Mouse (Mus musculus): Measurements from ENCODE around the gene Spp1. TPM values are rescaled to one million over a fixed set of nuclear protein-coding genes. Genes with fewer than 3 reads are reported as not detected.
"Not testable (repeated sequence)": the region's sequence is repeated elsewhere in the genome, so short reads cannot be mapped to it uniquely, and the experiment has no call there.

The Spp1 gene
- polyA plus RNA-seq, 1 experiment from 2014 or later: 610 TPM

DNA sequence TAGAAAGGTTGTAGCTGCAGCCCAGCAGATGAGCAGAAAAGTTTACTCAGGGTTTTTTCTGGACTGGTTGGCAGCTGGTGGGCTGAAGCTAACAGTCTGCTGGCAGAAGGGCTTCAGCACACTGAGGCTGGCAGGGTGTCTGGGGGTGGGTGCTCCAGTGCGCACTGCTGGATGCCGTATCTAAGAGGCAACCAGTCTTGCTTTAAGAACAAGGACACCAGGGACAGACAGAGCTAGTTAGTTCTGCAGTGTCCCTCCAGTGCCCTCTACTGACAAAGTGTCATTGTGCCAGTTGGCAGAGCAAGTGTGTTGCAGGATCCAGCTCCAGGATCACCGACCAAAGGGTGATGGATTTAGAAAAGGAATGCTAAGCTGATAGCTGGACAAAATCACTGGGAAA, 11.2 kb downstream of the Spp1 start:
- H3K9ac ChIP-seq (ENCODE audit: low read depth, low read length): no peak overlapping the region
- no peak overlapping the region for H3K4me3 ChIP-seq (ENCODE audit: low read depth, low read length)
- H3K27ac ChIP-seq (replicated peaks; ENCODE audit: low read depth, low read length): no peak overlapping the region
- peak; percentile 86 for ATAC-seq (ENCODE audit: low read depth)
- H3K36me3 ChIP-seq (ENCODE audit: control insufficient read depth, insufficient read depth, low read length): no peaks in the 10 kb centered on the region
- H3K4me1 ChIP-seq (ENCODE audit: control insufficient read depth, insufficient read depth, low read length): peaks cover 4% of the 10 kb centered on the region; the same call in 1 of the 2 replicates
- H3K9me3 ChIP-seq (ENCODE audit: control insufficient read depth, low read length): no peaks in the 10 kb centered on the region
- no peaks in the 10 kb centered on the region for H3K27me3 ChIP-seq (replicated peaks; ENCODE audit: control insufficient read depth, insufficient read depth, low read length)
- no peak overlapping the region for H3K4me2 ChIP-seq (ENCODE audit: low read depth, low read length)
- peak; percentile 85 for DNase-seq (ENCODE audit: low spot score)
- 2% methylated on average over 3 of the region's 3 CpGs for WGBS

DNA sequence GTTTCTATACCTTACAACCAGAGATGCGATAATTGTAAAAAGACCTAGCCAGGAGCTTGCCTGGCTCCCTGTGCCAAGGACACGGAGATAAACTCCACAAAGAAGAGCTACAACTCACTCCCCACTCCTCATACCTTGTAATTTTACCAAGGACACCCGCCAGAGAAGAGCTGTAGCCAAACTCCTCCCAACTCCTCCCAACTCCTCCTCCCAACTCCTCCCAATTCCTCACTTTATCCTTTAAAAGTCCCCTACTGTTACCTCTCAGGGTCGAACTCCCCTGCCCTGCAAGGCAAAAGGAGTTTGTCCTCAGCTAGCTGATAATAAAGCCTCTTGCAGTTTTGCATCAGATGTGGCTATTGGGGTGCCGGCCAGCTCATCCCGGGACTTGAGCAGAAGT, 13.4 kb downstream of the Spp1 start:
- not testable (repeated sequence) for ATAC-seq (ENCODE audit: low read depth); DNase-seq (ENCODE audit: low spot score); H3K27ac ChIP-seq (replicated peaks; ENCODE audit: low read depth, low read length); H3K36me3 ChIP-seq (ENCODE audit: control insufficient read depth, insufficient read depth, low read length); H3K9me3 ChIP-seq (ENCODE audit: control insufficient read depth, low read length); H3K4me2 ChIP-seq (ENCODE audit: low read depth, low read length); H3K4me1 ChIP-seq (ENCODE audit: control insufficient read depth, insufficient read depth, low read length); H3K27me3 ChIP-seq (replicated peaks; ENCODE audit: control insufficient read depth, insufficient read depth, low read length); H3K4me3 ChIP-seq (ENCODE audit: low read depth, low read length); H3K9ac ChIP-seq (ENCODE audit: low read depth, low read length)
- WGBS: 20% methylated on average over 6 of the region's 6 CpGs

DNA sequence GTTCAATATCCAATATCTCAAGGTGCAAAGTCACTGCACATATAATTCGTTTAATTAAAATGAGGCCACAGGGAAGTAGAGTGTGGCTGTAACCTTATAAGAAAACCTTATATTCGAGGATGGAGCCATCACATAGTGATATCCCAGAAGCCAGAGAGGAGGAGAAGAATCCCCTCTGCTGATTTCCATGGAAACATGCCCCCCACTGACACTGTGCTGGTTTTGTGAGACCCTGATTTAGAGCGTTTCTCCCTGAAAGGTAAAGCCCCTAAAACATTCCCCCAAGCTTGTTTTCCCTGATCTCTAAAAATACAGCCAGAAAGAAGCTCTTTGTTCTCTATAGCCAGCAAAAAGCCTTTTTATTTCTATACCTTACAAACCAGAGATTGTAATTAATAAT, 14.6 kb downstream of the Spp1 start:
- no peak overlapping the region for H3K9ac ChIP-seq (ENCODE audit: low read depth, low read length)
- H3K27ac ChIP-seq (replicated peaks; ENCODE audit: low read depth, low read length): no peak overlapping the region
- no peak overlapping the region for H3K4me3 ChIP-seq (ENCODE audit: low read depth, low read length)
- peaks cover 4% of the 10 kb centered on the region; the same call in 1 of the 2 replicates for H3K4me1 ChIP-seq (ENCODE audit: control insufficient read depth, insufficient read depth, low read length)
- 48% methylated on average over 3 of the region's 3 CpGs for WGBS
- no peak for ATAC-seq (ENCODE audit: low read depth)
- DNase-seq (ENCODE audit: low spot score): no peak
- H3K4me2 ChIP-seq (ENCODE audit: low read depth, low read length): no peak overlapping the region
- H3K27me3 ChIP-seq (replicated peaks; ENCODE audit: control insufficient read depth, insufficient read depth, low read length): no peaks in the 10 kb centered on the region
- no peaks in the 10 kb centered on the region for H3K9me3 ChIP-seq (ENCODE audit: control insufficient read depth, low read length)
- no peaks in the 10 kb centered on the region for H3K36me3 ChIP-seq (ENCODE audit: control insufficient read depth, insufficient read depth, low read length)

DNA sequence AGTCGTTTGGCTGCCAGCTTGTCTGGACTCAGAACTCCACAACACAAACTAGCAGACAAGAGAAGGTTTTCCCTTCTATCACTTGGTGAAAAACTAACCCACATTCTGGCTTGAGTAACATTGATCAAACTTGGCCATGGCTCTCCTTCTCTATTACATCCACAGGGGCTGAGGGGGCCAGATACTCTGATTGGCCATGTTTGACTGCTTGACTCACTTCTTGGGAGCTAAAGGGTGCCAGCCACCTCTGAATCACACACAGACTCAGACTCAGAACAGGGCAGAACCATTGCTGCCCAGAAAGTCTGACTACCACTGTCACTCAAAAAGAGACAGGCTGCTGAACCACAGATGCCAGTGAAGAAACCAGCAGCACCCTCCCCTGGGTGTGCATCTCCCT, 18.2 kb downstream of the Spp1 start:
- Histone ChIP-seq H3K4me3 (ENCODE audit: low read depth, low read length) (no peak overlapping the region), H3K27me3 (replicated peaks; ENCODE audit: control insufficient read depth, insufficient read depth, low read length) (no peaks in the 10 kb centered on the region), H3K27ac (replicated peaks; ENCODE audit: low read depth, low read length) (no peak overlapping the region), H3K4me2 (ENCODE audit: low read depth, low read length) (no peak overlapping the region), H3K9me3 (ENCODE audit: control insufficient read depth, low read length) (no peaks in the 10 kb centered on the region), H3K4me1 (ENCODE audit: control insufficient read depth, insufficient read depth, low read length) (peaks cover 4% of the 10 kb centered on the region; the same call in 1 of the 2 replicates), H3K9ac (ENCODE audit: low read depth, low read length) (no peak overlapping the region), H3K36me3 (ENCODE audit: control insufficient read depth, insufficient read depth, low read length) (no peaks in the 10 kb centered on the region)
- ATAC-seq (ENCODE audit: low read depth): no peak
- DNase-seq (ENCODE audit: low spot score): no peak
- 39% methylated on average over 1 of the region's 1 CpGs for WGBS

DNA sequence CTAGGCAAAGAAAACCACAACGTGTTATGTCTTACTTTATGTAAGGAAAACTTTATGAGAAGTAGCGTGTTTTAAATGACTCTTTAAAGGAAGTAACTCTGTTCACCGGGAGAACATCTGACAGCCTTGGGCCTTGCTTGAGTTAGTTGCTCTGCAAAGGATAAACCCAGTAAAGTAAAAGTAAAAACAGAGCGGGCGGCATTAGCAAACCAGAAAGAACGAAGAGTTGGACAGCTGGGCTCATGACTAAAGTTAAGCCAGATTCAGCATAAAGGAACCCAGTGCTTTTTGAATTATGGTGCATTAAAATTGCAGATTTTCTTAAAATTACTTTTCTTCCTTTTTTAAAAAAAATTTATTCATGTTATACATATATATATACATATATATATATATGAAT, 19.6 kb downstream of the Spp1 start:
- no peak for DNase-seq (ENCODE audit: low spot score)
- no peak for ATAC-seq (ENCODE audit: low read depth)
- H3K9me3 ChIP-seq (ENCODE audit: control insufficient read depth, low read length): no peaks in the 10 kb centered on the region
- WGBS: 81% methylated on average over 6 of the region's 6 CpGs
- no peak overlapping the region for H3K9ac ChIP-seq (ENCODE audit: low read depth, low read length)
- H3K27ac ChIP-seq (replicated peaks; ENCODE audit: low read depth, low read length): no peak overlapping the region
- no peak overlapping the region for H3K4me2 ChIP-seq (ENCODE audit: low read depth, low read length)
- H3K36me3 ChIP-seq (ENCODE audit: control insufficient read depth, insufficient read depth, low read length): no peaks in the 10 kb centered on the region
- no peak overlapping the region for H3K4me3 ChIP-seq (ENCODE audit: low read depth, low read length)
- H3K27me3 ChIP-seq (replicated peaks; ENCODE audit: control insufficient read depth, insufficient read depth, low read length): no peaks in the 10 kb centered on the region
- peaks cover 4% of the 10 kb centered on the region; the same call in 1 of the 2 replicates for H3K4me1 ChIP-seq (ENCODE audit: control insufficient read depth, insufficient read depth, low read length)

DNA sequence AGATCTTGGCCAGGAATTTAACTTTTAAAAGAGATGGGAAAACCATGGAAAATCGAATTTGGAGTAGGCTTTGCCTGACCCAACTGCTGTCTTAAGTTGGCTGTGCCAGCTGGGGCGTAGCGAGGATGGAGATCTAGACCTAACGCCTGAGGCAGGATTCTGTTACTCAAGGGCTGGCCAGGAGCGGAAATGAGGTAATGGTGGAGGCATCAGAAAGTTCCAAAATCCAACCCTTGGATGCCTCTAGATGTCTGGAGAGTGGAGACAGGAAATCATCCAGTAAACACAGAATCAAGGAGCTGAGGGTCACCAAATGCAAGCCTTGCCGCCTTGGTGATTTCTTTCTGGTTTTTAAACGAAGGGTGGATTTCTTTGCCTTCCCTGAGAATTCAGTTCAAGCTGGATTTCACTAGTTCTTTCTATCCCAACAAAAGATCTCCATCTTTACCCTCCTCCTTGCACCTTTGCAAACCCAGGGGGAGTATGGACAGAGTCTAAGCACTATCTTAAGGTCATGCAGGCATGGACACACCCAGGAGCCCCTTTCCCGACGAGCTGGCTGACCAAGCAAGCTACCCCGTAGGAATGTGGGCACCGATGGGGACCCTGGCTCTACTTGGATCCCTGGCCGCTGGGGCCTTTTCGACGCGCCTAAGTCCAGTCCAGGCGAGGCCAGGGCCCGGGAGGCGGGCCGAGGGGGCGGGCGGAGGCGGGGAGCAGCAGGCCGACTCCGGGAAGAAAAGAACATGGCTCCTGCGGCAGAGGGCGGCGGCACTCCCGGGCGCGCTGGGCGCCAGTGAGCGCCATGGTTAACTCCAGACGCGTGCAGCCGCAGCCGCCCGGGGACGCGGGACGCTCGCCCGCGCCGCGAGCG, 24.2 kb downstream of the Spp1 start, which contains the start of gene Pkd2:
Pkd2 (plus strand) TSS at position 619 of the 874 bp plus-strand sequence.
- Histone ChIP-seq H3K9me3 (ENCODE audit: control insufficient read depth, low read length) (no peaks in the 10 kb centered on the region), H3K4me2 (ENCODE audit: low read depth, low read length) (peak within 1 kb of the TSS; percentile 79), H3K36me3 (ENCODE audit: control insufficient read depth, insufficient read depth, low read length) (peaks cover 8% of the 10 kb centered on the region), H3K9ac (ENCODE audit: low read depth, low read length) (peak within 1 kb of the TSS; percentile 96), H3K27me3 (replicated peaks; ENCODE audit: control insufficient read depth, insufficient read depth, low read length) (no peaks in the 10 kb centered on the region), H3K27ac (replicated peaks; ENCODE audit: low read depth, low read length) (peak within 1 kb of the TSS; percentile 94), H3K4me3 (ENCODE audit: low read depth, low read length) (peak within 1 kb of the TSS; percentile 87), H3K4me1 (ENCODE audit: control insufficient read depth, insufficient read depth, low read length) (peaks cover 3% of the 10 kb centered on the region; the same call in 1 of the 2 replicates)
- WGBS: 17% methylated on average over 24 of the region's 46 CpGs
- peak; percentile 93 for ATAC-seq (ENCODE audit: low read depth)
- peak; percentile 83 for DNase-seq (ENCODE audit: low spot score)

DNA sequence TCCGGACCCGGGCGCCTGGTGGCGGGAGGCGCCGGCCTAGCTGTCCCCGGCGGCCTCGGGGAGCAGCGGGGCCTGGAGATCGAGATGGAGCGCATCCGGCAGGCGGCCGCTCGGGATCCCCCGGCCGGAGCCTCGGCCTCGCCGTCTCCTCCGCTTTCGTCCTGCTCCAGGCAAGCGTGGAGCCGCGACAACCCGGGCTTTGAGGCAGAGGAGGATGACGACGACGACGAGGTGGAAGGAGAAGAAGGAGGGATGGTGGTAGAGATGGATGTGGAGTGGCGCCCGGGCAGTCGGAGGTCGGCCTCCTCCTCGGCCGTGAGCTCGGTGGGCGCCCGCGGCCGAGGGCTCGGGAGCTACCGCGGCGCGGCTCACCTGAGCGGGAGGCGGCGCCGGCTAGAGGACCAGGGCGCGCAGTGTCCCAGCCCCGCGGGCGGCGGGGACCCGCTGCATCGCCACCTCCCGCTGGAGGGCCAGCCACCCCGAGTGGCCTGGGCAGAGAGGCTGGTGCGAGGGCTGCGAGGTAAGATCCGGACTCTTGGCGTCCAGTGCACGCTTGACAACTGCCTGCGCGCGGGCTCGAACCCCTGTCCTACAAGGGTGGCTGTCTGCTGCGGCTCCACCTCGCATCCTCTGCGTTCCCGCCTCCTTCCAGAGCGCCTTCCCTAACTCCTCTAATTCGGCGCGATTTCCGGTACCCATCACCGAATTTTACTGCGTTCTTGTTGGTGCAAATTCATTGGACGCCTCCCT, 25.0 kb downstream of the Spp1 start:
- 0% methylated on average over 19 of the region's 82 CpGs for WGBS
- peak; percentile 65 for ATAC-seq (ENCODE audit: low read depth)

DNA sequence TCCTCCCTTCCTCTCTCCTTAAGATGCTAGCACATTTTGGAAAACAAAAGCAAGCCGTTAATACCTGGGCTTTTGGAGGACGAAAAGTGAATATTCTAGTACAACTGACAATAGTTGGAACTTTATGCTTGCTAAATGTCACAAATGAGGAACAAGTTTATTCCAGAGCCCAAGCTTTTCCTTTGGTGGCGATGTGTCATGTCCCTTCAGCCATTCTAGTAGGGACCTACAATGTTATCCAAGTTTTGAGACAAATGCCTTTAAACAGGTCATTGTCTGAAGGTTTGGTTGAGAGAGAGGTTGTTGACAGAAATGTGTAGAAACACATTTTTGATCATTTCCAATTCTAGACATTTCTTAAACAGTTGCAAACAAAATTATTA, 25.5 kb downstream of the Spp1 start:
- Histone ChIP-seq H3K9ac (ENCODE audit: low read depth, low read length) (peak overlapping the region; percentile 96), H3K9me3 (ENCODE audit: control insufficient read depth, low read length) (no peaks in the 10 kb centered on the region), H3K27ac (replicated peaks; ENCODE audit: low read depth, low read length) (peak overlapping the region; percentile 94), H3K4me2 (ENCODE audit: low read depth, low read length) (peak overlapping the region; percentile 79), H3K4me1 (ENCODE audit: control insufficient read depth, insufficient read depth, low read length) (peaks cover 3% of the 10 kb centered on the region; the same call in 1 of the 2 replicates), H3K27me3 (replicated peaks; ENCODE audit: control insufficient read depth, insufficient read depth, low read length) (no peaks in the 10 kb centered on the region), H3K36me3 (ENCODE audit: control insufficient read depth, insufficient read depth, low read length) (peaks cover 20% of the 10 kb centered on the region), H3K4me3 (ENCODE audit: low read depth, low read length) (peak overlapping the region; percentile 87)
- ATAC-seq (ENCODE audit: low read depth) (no peak), DNase-seq (ENCODE audit: low spot score) (no peak)
- WGBS: 20% methylated on average over 3 of the region's 3 CpGs

More for the DNA sequence above, 25.0 kb downstream of the Spp1 start:
- H3K4me3 ChIP-seq (ENCODE audit: low read depth, low read length): peak overlapping the region; percentile 87
- peaks cover 15% of the 10 kb centered on the region for H3K36me3 ChIP-seq (ENCODE audit: control insufficient read depth, insufficient read depth, low read length)
- peaks cover 3% of the 10 kb centered on the region; the same call in 1 of the 2 replicates for H3K4me1 ChIP-seq (ENCODE audit: control insufficient read depth, insufficient read depth, low read length)
- H3K27ac ChIP-seq (replicated peaks; ENCODE audit: low read depth, low read length): peak overlapping the region; percentile 94
- DNase-seq (ENCODE audit: low spot score): peak; percentile 73
- H3K4me2 ChIP-seq (ENCODE audit: low read depth, low read length): peak overlapping the region; percentile 79
- H3K9me3 ChIP-seq (ENCODE audit: control insufficient read depth, low read length): no peaks in the 10 kb centered on the region
- no peaks in the 10 kb centered on the region for H3K27me3 ChIP-seq (replicated peaks; ENCODE audit: control insufficient read depth, insufficient read depth, low read length)
- peak overlapping the region; percentile 96 for H3K9ac ChIP-seq (ENCODE audit: low read depth, low read length)
